Mouse (Mus musculus): Measurements from ENCODE around the gene Vmn2r4. TPM values are rescaled to one million over a fixed set of nuclear protein-coding genes. Genes with fewer than 3 reads are reported as not detected.

Gene Vmn2r4
- polyA plus RNA-seq, 1 experiment from 2014 or later, result not detected

Other genes with a start within 250 kb of the Vmn2r4 start
- not detected in 2 replicates for gene Vmn2r3, start 125.7 kb downstream of the Vmn2r4 start, polyA plus RNA-seq (2014; fragmentation: Nextera tagmentation; extraction: Ambion mirVana)
- gene Vmn2r5, start 94.5 kb upstream of the Vmn2r4 start, polyA plus RNA-seq (2014; fragmentation: Nextera tagmentation; extraction: Ambion mirVana), result not detected in 2 replicates
- gene Vmn2r6, start 150.5 kb upstream of the Vmn2r4 start, polyA plus RNA-seq (2014; fragmentation: Nextera tagmentation; extraction: Ambion mirVana), result not detected in 2 replicates